Mouse (Mus musculus): ENCODE measurements around the gene Dact3. TPM values are rescaled to one million over a fixed set of nuclear protein-coding genes. Genes with fewer than 3 reads are reported as not detected.

Gene Dact3
- polyA plus RNA-seq, 2 experiments: 0.14 to 0.68 TPM

DNA sequence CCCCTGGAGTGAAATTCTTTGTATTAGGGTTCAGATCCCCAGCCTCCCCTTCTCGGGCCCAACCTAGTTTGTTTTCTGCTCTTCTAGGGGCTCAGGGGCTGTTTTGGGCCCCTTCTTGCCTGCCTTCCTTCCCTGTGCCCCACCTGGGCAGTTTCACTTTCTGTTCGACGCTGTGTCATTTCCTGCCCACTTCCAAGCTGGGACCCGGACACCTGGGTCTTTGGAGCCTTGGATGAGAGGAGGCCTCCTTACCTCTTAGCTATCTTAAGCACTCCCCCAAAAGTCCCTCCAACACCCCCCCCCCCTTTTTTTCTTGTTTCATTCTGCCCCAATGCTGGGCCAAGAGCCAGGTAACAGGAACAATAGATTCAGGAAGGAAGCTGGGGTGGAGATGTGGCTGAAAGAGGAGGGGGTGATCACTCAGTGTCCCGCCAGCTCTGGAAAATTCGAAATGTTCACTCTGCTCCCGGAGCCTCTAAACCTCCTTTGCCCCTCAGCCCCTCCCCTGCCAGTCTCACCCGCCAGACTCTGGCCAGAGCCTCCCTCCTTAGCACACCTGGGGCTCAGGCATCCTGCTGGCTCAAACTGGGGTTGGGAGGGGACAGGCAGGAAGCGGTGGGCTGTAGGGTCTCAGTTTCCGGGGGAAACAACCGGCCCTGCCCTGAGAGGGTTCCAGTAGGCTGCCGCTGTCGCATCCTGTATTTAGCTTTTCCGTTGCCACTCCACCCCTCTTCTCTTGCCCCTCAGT lies 29.9 kb upstream of the Dact3 start:
- Histone ChIP-seq H3K4me1 (replicated peaks; ENCODE audit: control insufficient read depth in 2 of 2, insufficient read depth in 2 of 2, low read length in 1 of 2) (peaks cover 16 to 17% of the 10 kb centered on the region in 2 experiments), H3K4me2 (ENCODE audit: low read depth) (peak overlapping the region; percentile 84), H3K36me3 (replicated peaks; ENCODE audit: control insufficient read depth, insufficient read depth, low read depth) (0 out of 2 replicates have a peak, but pooled peaks cover under 1% of the 10 kb centered on the region), H3K9ac (replicated peaks) (peak overlapping the region; percentile 80), H3K27me3 (ENCODE audit: control insufficient read depth, insufficient read depth, low read length) (no peaks in the 10 kb centered on the region), H3K9me3 (ENCODE audit: control insufficient read depth, low read length) (no peaks in the 10 kb centered on the region), H3K4me3 (ENCODE audit: insufficient read depth in 1 of 2, low read depth in 2 of 2, low read length in 2 of 2) (peak overlapping the region; percentile 58 to 68), H3K27ac (no peak overlapping the region; the same call in 1 of the 2 replicates)
- no peak for DNase-seq (ENCODE audit: low read depth in 3 of 3, low spot score in 3 of 3)
- WGBS (ENCODE audit: insufficient replicate concordance): 8% methylated on average over 14 of the region's 14 CpGs
- no peak for ATAC-seq (ENCODE audit: insufficient read depth)
- TF ChIP-seq CTCF (IDR thresholded peaks at IDR 0.05; ENCODE audit: low read depth) (no peak), EP300 (IDR thresholded peaks at IDR 0.05; ENCODE audit: low read depth) (no peak)

DNA sequence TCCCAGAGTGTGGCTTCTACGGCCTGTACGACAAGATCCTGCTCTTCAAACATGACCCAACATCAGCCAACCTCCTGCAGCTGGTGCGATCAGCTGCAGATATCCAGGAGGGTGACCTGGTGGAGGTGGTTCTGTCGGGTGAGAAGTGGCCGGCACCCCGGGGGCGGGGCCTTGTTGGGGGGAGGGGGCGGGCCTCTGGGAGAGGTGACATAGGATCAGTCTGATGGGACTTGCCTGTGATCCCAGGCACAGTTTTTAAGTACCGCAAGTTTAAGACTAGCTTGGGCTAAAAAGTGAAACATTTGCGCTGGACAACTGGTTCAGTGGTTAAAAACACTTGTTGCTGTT lies 29.3 kb upstream of the Dact3 start:
- peak overlapping the region; percentile 84 for H3K4me2 ChIP-seq (ENCODE audit: low read depth)
- no peaks in the 10 kb centered on the region for H3K27me3 ChIP-seq (ENCODE audit: control insufficient read depth, insufficient read depth, low read length)
- no peak for TF ChIP-seq EP300 (IDR thresholded peaks at IDR 0.05; ENCODE audit: low read depth)
- no peak for TF ChIP-seq CTCF (IDR thresholded peaks at IDR 0.05; ENCODE audit: low read depth)
- DNase-seq (ENCODE audit: low read depth in 3 of 3, low spot score in 3 of 3): no peak
- no peaks in the 10 kb centered on the region for H3K9me3 ChIP-seq (ENCODE audit: control insufficient read depth, low read length)
- WGBS (ENCODE audit: insufficient replicate concordance): 25% methylated on average over 10 of the region's 10 CpGs
- peak overlapping the region; percentile 80 for H3K9ac ChIP-seq (replicated peaks)
- peaks cover 16 to 17% of the 10 kb centered on the region in 2 experiments for H3K4me1 ChIP-seq (replicated peaks; ENCODE audit: control insufficient read depth in 2 of 2, insufficient read depth in 2 of 2, low read length in 1 of 2)
- H3K27ac ChIP-seq: no peak overlapping the region
- ATAC-seq (ENCODE audit: insufficient read depth): no peak
- H3K36me3 ChIP-seq (replicated peaks; ENCODE audit: control insufficient read depth, insufficient read depth, low read depth): no peaks in the 10 kb centered on the region
- peak overlapping the region; percentile 58 to 68 for H3K4me3 ChIP-seq (ENCODE audit: insufficient read depth in 1 of 2, low read depth in 2 of 2, low read length in 2 of 2)

DNA sequence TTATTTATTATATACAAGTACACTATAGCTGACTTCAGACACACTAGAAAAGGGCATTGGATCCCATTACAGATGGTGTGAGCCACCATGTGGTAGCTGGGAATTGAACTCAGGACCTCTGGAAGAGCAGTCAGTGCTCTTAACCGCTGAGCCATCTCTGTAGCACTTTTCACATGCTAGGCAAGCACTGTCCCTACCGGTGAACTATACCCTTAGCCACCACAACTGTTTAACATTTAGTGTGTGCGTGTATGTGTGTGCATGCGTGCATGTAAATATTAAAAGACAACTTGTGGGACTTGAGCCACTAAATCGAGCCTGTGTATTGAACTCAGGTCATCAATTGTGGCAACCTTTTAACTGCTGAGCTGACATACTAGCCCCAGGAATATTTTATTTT lies 28.3 kb upstream of the Dact3 start:
- ATAC-seq (ENCODE audit: insufficient read depth): no peak
- TF ChIP-seq EP300 (IDR thresholded peaks at IDR 0.05; ENCODE audit: low read depth): no peak
- no peaks in the 10 kb centered on the region for H3K27me3 ChIP-seq (ENCODE audit: control insufficient read depth, insufficient read depth, low read length)
- H3K4me2 ChIP-seq (ENCODE audit: low read depth): no peak overlapping the region
- no peak for DNase-seq (ENCODE audit: low read depth in 3 of 3, low spot score in 3 of 3)
- H3K4me1 ChIP-seq (replicated peaks; ENCODE audit: control insufficient read depth in 2 of 2, insufficient read depth in 2 of 2, low read length in 1 of 2): peaks cover 16 to 17% of the 10 kb centered on the region in 2 experiments
- WGBS (ENCODE audit: insufficient replicate concordance): 79% methylated on average over 5 of the region's 5 CpGs
- no peak overlapping the region for H3K27ac ChIP-seq
- H3K36me3 ChIP-seq (replicated peaks; ENCODE audit: control insufficient read depth, insufficient read depth, low read depth): no peaks in the 10 kb centered on the region
- H3K9ac ChIP-seq (replicated peaks): no peak overlapping the region
- H3K4me3 ChIP-seq (ENCODE audit: insufficient read depth in 1 of 2, low read depth in 2 of 2, low read length in 2 of 2): no peak overlapping the region
- H3K9me3 ChIP-seq (ENCODE audit: control insufficient read depth, low read length): no peaks in the 10 kb centered on the region

DNA sequence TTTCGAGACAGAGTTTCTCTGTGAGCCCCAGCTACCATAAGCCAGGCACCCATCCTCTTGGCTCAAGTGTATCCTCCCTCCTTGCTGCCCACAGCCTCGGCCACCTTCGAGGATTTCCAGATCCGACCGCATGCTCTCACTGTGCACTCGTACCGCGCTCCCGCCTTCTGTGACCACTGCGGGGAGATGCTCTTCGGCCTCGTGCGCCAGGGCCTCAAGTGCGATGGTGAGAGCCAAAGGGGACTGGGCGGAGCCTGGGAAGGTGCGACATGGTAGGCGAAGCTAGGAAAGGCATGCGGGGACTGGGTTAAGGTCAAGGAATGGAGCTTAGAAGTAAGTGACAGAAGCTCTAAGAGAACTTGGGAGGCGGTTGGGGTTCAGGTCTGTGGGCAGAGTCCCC lies 27.6 kb upstream of the Dact3 start:
- no peaks in the 10 kb centered on the region for H3K36me3 ChIP-seq (replicated peaks; ENCODE audit: control insufficient read depth, insufficient read depth, low read depth)
- 84% methylated on average over 19 of the region's 19 CpGs for WGBS (ENCODE audit: insufficient replicate concordance)
- H3K4me1 ChIP-seq (replicated peaks; ENCODE audit: control insufficient read depth in 2 of 2, insufficient read depth in 2 of 2, low read length in 1 of 2): peaks cover 11 to 17% of the 10 kb centered on the region in 2 experiments
- no peak overlapping the region for H3K9ac ChIP-seq (replicated peaks)
- no peak overlapping the region for H3K27ac ChIP-seq
- ATAC-seq (ENCODE audit: insufficient read depth): no peak
- H3K27me3 ChIP-seq (ENCODE audit: control insufficient read depth, insufficient read depth, low read length): no peaks in the 10 kb centered on the region
- no peak for DNase-seq (ENCODE audit: low read depth in 3 of 3, low spot score in 3 of 3)
- no peak overlapping the region for H3K4me3 ChIP-seq (ENCODE audit: insufficient read depth in 1 of 2, low read depth in 2 of 2, low read length in 2 of 2)
- H3K9me3 ChIP-seq (ENCODE audit: control insufficient read depth, low read length): no peaks in the 10 kb centered on the region
- TF ChIP-seq CTCF (IDR thresholded peaks at IDR 0.05; ENCODE audit: low read depth) (no peak), EP300 (IDR thresholded peaks at IDR 0.05; ENCODE audit: low read depth) (no peak)
- no peak overlapping the region for H3K4me2 ChIP-seq (ENCODE audit: low read depth)

DNA sequence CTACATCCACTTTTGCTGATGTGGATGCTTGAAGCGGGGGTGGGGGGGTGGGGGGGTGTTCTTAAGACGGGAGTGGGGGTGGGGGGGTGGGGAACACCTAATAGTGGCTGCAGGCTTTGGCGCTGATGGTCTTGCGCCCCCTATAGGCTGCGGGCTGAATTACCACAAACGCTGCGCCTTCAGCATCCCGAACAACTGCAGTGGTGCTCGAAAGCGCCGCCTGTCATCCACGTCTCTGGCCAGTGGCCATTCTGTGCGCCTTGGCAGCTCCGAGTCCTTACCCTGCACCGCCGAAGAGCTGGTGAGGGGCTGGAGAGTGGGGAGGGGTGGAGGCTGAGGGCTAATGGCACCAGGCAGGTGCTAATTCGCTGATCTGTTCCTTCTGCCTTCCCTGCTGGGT lies 26.5 kb upstream of the Dact3 start:
- Histone ChIP-seq H3K4me3 (ENCODE audit: insufficient read depth in 1 of 2, low read depth in 2 of 2, low read length in 2 of 2) (no peak overlapping the region), H3K9me3 (ENCODE audit: control insufficient read depth, low read length) (no peaks in the 10 kb centered on the region), H3K9ac (replicated peaks) (no peak overlapping the region), H3K27ac (no peak overlapping the region), H3K27me3 (ENCODE audit: control insufficient read depth, insufficient read depth, low read length) (no peaks in the 10 kb centered on the region), H3K4me2 (ENCODE audit: low read depth) (no peak overlapping the region), H3K4me1 (replicated peaks; ENCODE audit: control insufficient read depth in 2 of 2, insufficient read depth in 2 of 2, low read length in 1 of 2) (peaks cover 11 to 17% of the 10 kb centered on the region in 2 experiments), H3K36me3 (replicated peaks; ENCODE audit: control insufficient read depth, insufficient read depth, low read depth) (no peaks in the 10 kb centered on the region)
- no peak for DNase-seq (ENCODE audit: low read depth in 3 of 3, low spot score in 3 of 3)
- no peak for ATAC-seq (ENCODE audit: insufficient read depth)
- 37% methylated on average over 17 of the region's 17 CpGs for WGBS (ENCODE audit: insufficient replicate concordance)
- TF ChIP-seq CTCF (IDR thresholded peaks at IDR 0.05; ENCODE audit: low read depth) (peak; percentile 83), EP300 (IDR thresholded peaks at IDR 0.05; ENCODE audit: low read depth) (no peak)

Data from liver, embryonic 14.5 days (tissue).